Comparison of ENCODE assay signal across 10 mouse cellular contexts in genomic region chr5:102768385-102769080, GRCm38 (mm10).
DNase-seq lines count a peak whose midpoint lies in the region; ATAC-seq lines count a peak whose summit lies in the region.
"Had no signal": no experiment of that assay in that cellular context is flagged by ENCODE, and none has a peak within 500 bp of the region (broad histone marks: within the 10 kb centered on the region; RNA-seq: fewer than 3 reads in every experiment).

No protein-coding gene starts in this region.

- peak; percentile 77; the same call in 1 of the 2 replicates for ATAC-seq in heart, embryonic 14.5 days (ENCODE audit: insufficient number of reproducible peaks, insufficient read depth, low FRiP score, low read depth)
- ATAC-seq in kidney, embryonic 15.5 days (replicated peaks; ENCODE audit: low FRiP score): peak; percentile 90
- ATAC-seq in neural tube, embryonic 15.5 days (ENCODE audit: low FRiP score): peak; percentile 68

- peak overlapping the region; percentile 71 for H3K9ac ChIP-seq in heart, embryonic 14.5 days (ENCODE audit: low read length)
- peak overlapping the region; percentile 18 for H3K9ac ChIP-seq in kidney, embryonic 15.5 days
- peak overlapping the region; percentile 28; the same call in 1 of the 2 replicates for H3K9ac ChIP-seq in neural tube, embryonic 15.5 days (replicated peaks)
- H3K9ac ChIP-seq: embryonic facial prominence, embryonic 13.5 days had no signal

- DNase-seq in heart, embryonic 10.5 days (ENCODE audit: low spot score): peak; percentile 74
- DNase-seq in heart, adult 11 months: no peak
- DNase-seq in testis, postnatal 14 days (ENCODE audit: low spot score): no peak
- DNase-seq in layer of hippocampus, postnatal 25 days (ENCODE audit: extremely low spot score in 1 of 2, low spot score in 1 of 2): no peak
- DNase-seq in spleen, postnatal 10 days (ENCODE audit: low spot score in 2 of 2): no peak

- H3K4me1 ChIP-seq in heart, embryonic 10.5 days: peaks cover 20% of the 10 kb centered on the region
- peaks cover 9 to 24% of the 10 kb centered on the region in 2 experiments for H3K4me1 ChIP-seq in heart, embryonic 14.5 days (ENCODE audit: control insufficient read depth in 2 of 2, insufficient read depth in 2 of 2, low read length in 2 of 2)
- peaks cover 39% of the 10 kb centered on the region for H3K4me1 ChIP-seq in kidney, embryonic 15.5 days
- peaks cover 14% of the 10 kb centered on the region for H3K4me1 ChIP-seq in neural tube, embryonic 15.5 days
- H3K4me1 ChIP-seq: megakaryocyte, embryonic 14.5 days had no signal

- WGBS in heart, embryonic 10.5 days: 49% methylated on average over 12 of the region's 12 CpGs
- WGBS in heart, embryonic 14.5 days: 40% methylated on average over 12 of the region's 12 CpGs
- 21% methylated on average over 12 of the region's 12 CpGs for WGBS in kidney, embryonic 15.5 days
- 24% methylated on average over 12 of the region's 12 CpGs for WGBS in neural tube, embryonic 15.5 days

- peak overlapping the region; percentile 28 for H3K4me3 ChIP-seq in heart, embryonic 10.5 days
- peak overlapping the region; percentile 32 to 35 for H3K4me3 ChIP-seq in heart, embryonic 14.5 days (ENCODE audit: control insufficient read depth in 1 of 2, insufficient read depth in 1 of 2, low read depth in 1 of 2, low read length in 2 of 2)
- H3K4me3 ChIP-seq in kidney, embryonic 15.5 days (replicated peaks): peak overlapping the region; percentile 36
- H3K4me3 ChIP-seq in neural tube, embryonic 15.5 days (replicated peaks): 0 out of 2 replicates have a peak overlapping the region, but pooled peaks have one; percentile 2
- H3K4me3 ChIP-seq: embryonic facial prominence, embryonic 13.5 days; megakaryocyte, embryonic 14.5 days had no signal

- H3K27ac ChIP-seq in heart, embryonic 10.5 days: peak overlapping the region; percentile 71
- H3K27ac ChIP-seq in heart, embryonic 14.5 days (replicated peaks in 1 of 2; ENCODE audit: control insufficient read depth in 1 of 2, insufficient read depth in 1 of 2, low read depth in 2 of 2, low read length in 2 of 2): peak overlapping the region; percentile 77 to 86
- H3K27ac ChIP-seq in kidney, embryonic 15.5 days: peak overlapping the region; percentile 85
- H3K27ac ChIP-seq in neural tube, embryonic 15.5 days (replicated peaks): no peak overlapping the region
- H3K27ac ChIP-seq: embryonic facial prominence, embryonic 13.5 days had no signal

- H3K27me3 ChIP-seq in heart, embryonic 10.5 days (ENCODE audit: insufficient read depth, poor library complexity, severe bottlenecking): no peaks in the 10 kb centered on the region
- H3K27me3 ChIP-seq in heart, embryonic 14.5 days (ENCODE audit: control insufficient read depth, insufficient read depth, low read length): no peaks in the 10 kb centered on the region
- H3K27me3 ChIP-seq in kidney, embryonic 15.5 days: no peaks in the 10 kb centered on the region
- no peaks in the 10 kb centered on the region for H3K27me3 ChIP-seq in neural tube, embryonic 15.5 days (replicated peaks)
- H3K27me3 ChIP-seq: embryonic facial prominence, embryonic 13.5 days; megakaryocyte, embryonic 14.5 days had no signal

- no peaks in the 10 kb centered on the region for H3K9me3 ChIP-seq in heart, embryonic 10.5 days
- H3K9me3 ChIP-seq in heart, embryonic 14.5 days (ENCODE audit: control insufficient read depth, low read length): no peaks in the 10 kb centered on the region
- no peaks in the 10 kb centered on the region for H3K9me3 ChIP-seq in kidney, embryonic 15.5 days (replicated peaks)
- no peaks in the 10 kb centered on the region for H3K9me3 ChIP-seq in neural tube, embryonic 15.5 days (replicated peaks)
- H3K9me3 ChIP-seq: embryonic facial prominence, embryonic 13.5 days had no signal

- peak overlapping the region; percentile 63 for H3K4me2 ChIP-seq in heart, embryonic 14.5 days (ENCODE audit: low read length)
- peak overlapping the region; percentile 49 for H3K4me2 ChIP-seq in kidney, embryonic 15.5 days
- H3K4me2 ChIP-seq in neural tube, embryonic 15.5 days: peak overlapping the region; percentile 43
- H3K4me2 ChIP-seq: embryonic facial prominence, embryonic 13.5 days had no signal

- H3K36me3 ChIP-seq in heart, embryonic 10.5 days: no peaks in the 10 kb centered on the region
- H3K36me3 ChIP-seq in heart, embryonic 14.5 days (ENCODE audit: control insufficient read depth, insufficient read depth, low read length): no peaks in the 10 kb centered on the region
- no peaks in the 10 kb centered on the region for H3K36me3 ChIP-seq in kidney, embryonic 15.5 days
- H3K36me3 ChIP-seq in neural tube, embryonic 15.5 days: no peaks in the 10 kb centered on the region
- H3K36me3 ChIP-seq: embryonic facial prominence, embryonic 13.5 days had no signal

Comparison
In these comparisons a context has a peak if more than half of its experiments do, and no peak if none do; other contexts are left out.
1. H3K9ac ChIP-seq: peak in every context shown above with its lines; median percentile 71 in heart, embryonic 14.5 days; 28 in neural tube, embryonic 15.5 days; 18 in kidney, embryonic 15.5 days.